Mouse (Mus musculus): ENCODE measurements around the gene Rassf5. TPM values are rescaled to one million over a fixed set of nuclear protein-coding genes. Genes with fewer than 3 reads are reported as not detected.

Rassf5 gene
- 1.1 and 2.1 TPM in 2 replicates for polyA plus RNA-seq (2016; fragmentation: Nextera tagmentation; extraction: Ambion mirVana)

DNA sequence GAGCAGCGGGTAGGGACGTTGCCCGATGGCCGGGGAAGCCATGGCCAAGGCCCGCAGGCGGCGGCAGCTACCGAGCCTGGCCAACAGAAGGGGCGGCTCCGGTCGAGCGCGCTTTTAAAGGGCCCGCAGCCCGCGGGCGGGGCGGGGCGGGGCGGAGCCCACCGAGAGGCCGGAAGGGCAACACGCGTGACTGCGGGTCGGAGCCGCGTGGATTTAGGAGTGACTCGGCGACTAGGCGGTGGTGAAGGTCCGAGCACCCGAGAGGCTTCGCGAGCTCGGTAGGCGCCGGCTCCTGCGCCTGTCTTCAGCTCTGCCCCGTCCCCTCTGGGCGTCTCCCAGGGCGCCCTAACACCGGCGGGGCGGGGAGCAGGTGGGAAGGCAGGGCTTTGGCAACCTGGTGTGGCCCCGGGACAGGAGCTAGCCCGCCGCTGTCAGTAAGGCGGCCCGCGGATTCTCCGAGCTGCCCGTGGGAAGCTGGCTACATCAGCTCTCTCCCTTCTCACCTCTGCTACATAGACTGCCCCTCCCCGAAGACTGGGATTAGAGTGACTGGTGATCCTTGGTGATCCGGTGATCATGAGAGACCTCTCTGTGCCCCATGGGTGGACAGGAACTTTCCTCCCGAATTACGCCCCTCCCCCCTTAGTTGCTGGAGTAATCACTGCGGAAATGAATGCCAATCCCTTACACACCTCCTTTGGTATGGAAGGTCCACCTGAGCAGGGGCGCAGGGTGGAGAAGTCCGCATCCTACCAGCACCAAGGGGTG is at the start of gene Rassf5:
Rassf5 (minus strand) TSS at position 170 of the 768 bp plus-strand sequence.
- Histone ChIP-seq H3K36me3 (no peaks in the 10 kb centered on the region), H3K9me3 (no peaks in the 10 kb centered on the region), H3K4me2 (replicated peaks) (peak within 1 kb of the TSS; percentile 97), H3K27me3 (peaks cover 75% of the 10 kb centered on the region), H3K4me1 (peaks cover 20% of the 10 kb centered on the region; the same call in 1 of the 2 replicates), H3K27ac (no peak within 1 kb of the TSS), H3K9ac (peak within 1 kb of the TSS; percentile 63), H3K4me3 (peak within 1 kb of the TSS; percentile 64)
- 0 out of 2 replicates have a peak, but pooled peaks have one; percentile 19 for ATAC-seq (ENCODE audit: insufficient number of reproducible peaks, insufficient read depth, low FRiP score, low TSS enrichment)
- under 1% methylated on average over 59 of the region's 60 CpGs for WGBS

DNA sequence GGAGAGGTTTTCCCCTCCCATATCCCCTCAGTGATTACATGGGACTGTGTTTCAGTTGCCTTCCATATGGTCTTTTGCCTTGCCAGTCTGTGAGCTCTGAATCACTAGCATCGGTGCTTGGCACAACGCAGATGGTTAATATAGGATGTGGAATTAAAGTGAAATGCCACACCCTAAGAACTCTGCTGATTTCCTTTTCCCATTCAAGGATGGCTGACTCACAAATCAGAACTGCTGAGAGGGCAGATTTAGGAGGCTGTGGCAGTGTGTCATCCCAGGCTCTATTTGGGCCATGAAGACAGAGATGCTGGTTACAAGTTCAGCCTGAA is 48.8 kb upstream of the Rassf5 start:
- Histone ChIP-seq H3K9me3 (no peaks in the 10 kb centered on the region), H3K4me1 (no peaks in the 10 kb centered on the region), H3K4me2 (replicated peaks) (no peak overlapping the region), H3K4me3 (no peak overlapping the region), H3K27me3 (no peaks in the 10 kb centered on the region), H3K27ac (no peak overlapping the region), H3K9ac (no peak overlapping the region), H3K36me3 (peaks cover 51% of the 10 kb centered on the region)
- ATAC-seq (ENCODE audit: insufficient number of reproducible peaks, insufficient read depth, low FRiP score, low TSS enrichment), result no peak
- WGBS, result 92% methylated on average over 2 of the region's 2 CpGs

DNA sequence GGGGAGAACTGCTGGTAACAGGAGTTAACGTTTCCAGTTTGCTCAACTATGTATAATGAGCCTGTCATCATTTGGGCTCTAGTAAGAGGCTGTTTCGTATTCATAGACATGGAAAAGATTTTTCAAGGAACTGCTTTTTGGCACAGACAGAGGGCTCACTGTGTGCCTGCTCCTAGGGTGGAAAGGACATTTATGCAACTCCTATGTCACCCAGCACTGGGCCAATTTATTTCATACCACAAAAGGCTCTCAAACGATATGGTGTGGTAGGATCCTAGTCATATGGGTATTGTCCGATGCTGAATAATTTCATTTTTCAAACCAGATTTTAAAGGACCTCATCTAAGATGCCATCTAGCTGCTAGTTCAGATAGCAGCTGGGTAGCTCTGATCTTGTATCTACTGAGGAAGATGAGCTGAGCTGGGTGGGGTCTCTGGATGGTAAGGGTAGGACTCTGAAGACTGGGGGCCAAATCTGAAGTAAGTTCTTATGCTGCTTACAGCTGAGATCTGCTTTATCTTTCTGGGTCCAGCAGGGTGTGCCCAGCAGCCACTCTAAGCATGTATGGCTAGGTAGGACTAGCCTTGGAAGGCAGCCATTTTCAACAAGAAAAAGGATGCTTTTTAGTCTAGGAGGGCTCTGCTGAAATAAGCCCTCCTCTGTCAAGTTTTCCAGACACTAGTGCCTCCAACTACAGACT is 48.3 kb upstream of the Rassf5 start:
- Histone ChIP-seq H3K4me1 (no peaks in the 10 kb centered on the region), H3K27me3 (no peaks in the 10 kb centered on the region), H3K4me2 (replicated peaks) (no peak overlapping the region), H3K36me3 (peaks cover 53% of the 10 kb centered on the region), H3K9ac (no peak overlapping the region), H3K9me3 (no peaks in the 10 kb centered on the region), H3K4me3 (no peak overlapping the region), H3K27ac (no peak overlapping the region)
- WGBS, result 83% methylated on average over 4 of the region's 4 CpGs
- ATAC-seq (ENCODE audit: insufficient number of reproducible peaks, insufficient read depth, low FRiP score, low TSS enrichment), result no peak

DNA sequence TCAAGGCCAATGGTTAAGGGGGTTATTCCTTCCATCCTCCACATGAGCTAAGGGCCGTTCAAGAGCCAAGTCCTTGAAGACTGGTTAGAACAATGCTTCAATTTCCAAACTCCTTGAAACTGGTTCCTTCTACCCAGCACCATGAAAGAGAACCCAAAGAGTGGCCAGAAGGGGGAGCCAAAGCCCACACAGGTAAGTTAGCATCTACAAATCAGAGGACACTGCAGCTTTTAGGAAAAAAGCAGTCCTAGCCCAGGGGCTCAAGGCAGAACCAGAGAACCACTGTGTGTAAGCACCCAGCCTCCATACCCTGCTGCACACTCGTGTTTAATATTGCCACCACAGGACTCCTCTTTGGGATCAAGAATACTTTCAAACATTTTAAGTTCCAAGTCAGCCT is 45.6 kb upstream of the Rassf5 start:
- 38% methylated on average over 2 of the region's 2 CpGs for WGBS

DNA sequence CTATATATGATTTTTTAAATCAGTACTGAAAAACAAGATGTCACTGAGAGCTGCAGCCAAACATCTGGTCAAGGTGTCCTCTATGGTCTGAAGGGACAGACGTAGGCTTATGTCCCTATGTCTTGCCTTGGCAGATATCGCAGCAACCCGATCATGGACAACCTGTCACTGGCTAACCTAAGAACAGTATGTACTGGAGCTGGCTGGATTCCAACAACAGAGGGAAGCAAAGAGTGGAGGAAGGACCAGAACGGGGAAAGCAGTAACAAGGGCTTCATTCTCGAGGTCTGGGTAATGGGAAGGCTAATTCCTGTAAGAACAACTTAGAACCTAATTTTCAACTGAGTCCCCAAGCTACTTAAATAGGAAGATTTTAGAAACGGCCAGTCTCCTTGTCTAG is 43.9 kb upstream of the Rassf5 start:
- Histone ChIP-seq H3K36me3 (peaks cover 27% of the 10 kb centered on the region), H3K9ac (no peak overlapping the region), H3K27ac (no peak overlapping the region), H3K27me3 (no peaks in the 10 kb centered on the region), H3K4me2 (replicated peaks) (no peak overlapping the region), H3K9me3 (no peaks in the 10 kb centered on the region), H3K4me1 (no peaks in the 10 kb centered on the region), H3K4me3 (no peak overlapping the region)
- 85% methylated on average over 6 of the region's 6 CpGs for WGBS
- no peak for ATAC-seq (ENCODE audit: insufficient number of reproducible peaks, insufficient read depth, low FRiP score, low TSS enrichment)

More for the DNA sequence above, 45.6 kb upstream of the Rassf5 start:
- H3K4me2 ChIP-seq (replicated peaks), result no peak overlapping the region
- H3K4me1 ChIP-seq, result no peaks in the 10 kb centered on the region
- H3K27me3 ChIP-seq, result no peaks in the 10 kb centered on the region
- peaks cover 36% of the 10 kb centered on the region for H3K36me3 ChIP-seq
- no peak overlapping the region for H3K4me3 ChIP-seq
- no peak overlapping the region for H3K9ac ChIP-seq
- ATAC-seq (ENCODE audit: insufficient number of reproducible peaks, insufficient read depth, low FRiP score, low TSS enrichment), result no peak
- no peak overlapping the region for H3K27ac ChIP-seq
- H3K9me3 ChIP-seq, result no peaks in the 10 kb centered on the region

DNA sequence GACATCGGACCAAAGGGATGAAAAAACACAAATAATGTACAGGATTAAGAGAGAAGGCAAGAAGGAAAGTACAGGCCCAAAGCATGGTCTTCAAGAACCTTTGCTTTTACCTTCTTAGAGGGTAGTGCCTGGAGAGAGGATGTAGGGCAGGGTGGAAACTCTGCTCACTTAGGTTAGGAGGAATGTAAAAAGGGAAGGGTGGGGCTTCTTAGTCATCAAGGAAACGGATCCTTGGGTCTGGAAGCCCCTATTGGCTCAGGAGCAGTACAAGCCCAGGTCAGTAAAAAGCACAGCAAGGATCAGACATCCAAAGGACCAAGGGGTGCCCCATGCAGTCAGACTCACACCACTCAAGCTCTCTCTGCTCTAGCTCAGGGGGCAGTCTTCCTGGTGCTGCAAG is 42.2 kb upstream of the Rassf5 start:
- no peaks in the 10 kb centered on the region for H3K27me3 ChIP-seq
- H3K9me3 ChIP-seq, result no peaks in the 10 kb centered on the region
- H3K4me2 ChIP-seq (replicated peaks), result no peak overlapping the region
- H3K27ac ChIP-seq, result no peak overlapping the region
- no peaks in the 10 kb centered on the region for H3K4me1 ChIP-seq
- H3K9ac ChIP-seq, result no peak overlapping the region
- no peak overlapping the region for H3K4me3 ChIP-seq
- no peak for ATAC-seq (ENCODE audit: insufficient number of reproducible peaks, insufficient read depth, low FRiP score, low TSS enrichment)
- peaks cover 22% of the 10 kb centered on the region for H3K36me3 ChIP-seq
- 74% methylated on average over 2 of the region's 2 CpGs for WGBS

DNA sequence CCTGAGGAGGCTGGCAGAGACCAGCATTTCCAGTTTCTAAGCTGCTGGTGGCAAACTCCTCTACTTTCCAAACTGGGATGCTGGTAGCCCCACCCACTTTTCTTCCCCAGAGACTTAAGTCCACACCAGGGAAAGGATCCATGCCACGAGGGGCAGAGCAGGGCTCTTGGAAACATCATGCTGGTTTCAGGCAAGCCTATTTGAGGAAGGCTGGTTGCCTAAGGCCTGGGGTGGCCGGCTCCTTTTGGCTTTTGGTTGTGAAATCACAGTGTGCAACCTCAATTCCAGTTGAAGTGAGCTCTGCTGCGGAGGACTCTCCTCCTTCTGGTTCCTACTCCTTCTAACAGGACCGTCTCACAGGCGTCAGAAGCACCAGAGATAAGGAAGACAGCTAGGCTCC is 41.7 kb upstream of the Rassf5 start:
- ATAC-seq (ENCODE audit: insufficient number of reproducible peaks, insufficient read depth, low FRiP score, low TSS enrichment), result no peak
- no peak overlapping the region for H3K27ac ChIP-seq
- H3K4me3 ChIP-seq, result no peak overlapping the region
- H3K9ac ChIP-seq, result no peak overlapping the region
- H3K4me1 ChIP-seq, result no peaks in the 10 kb centered on the region
- WGBS, result 81% methylated on average over 5 of the region's 5 CpGs
- no peak overlapping the region for H3K4me2 ChIP-seq (replicated peaks)
- H3K36me3 ChIP-seq, result peaks cover 18% of the 10 kb centered on the region
- H3K9me3 ChIP-seq, result no peaks in the 10 kb centered on the region
- H3K27me3 ChIP-seq, result no peaks in the 10 kb centered on the region

DNA sequence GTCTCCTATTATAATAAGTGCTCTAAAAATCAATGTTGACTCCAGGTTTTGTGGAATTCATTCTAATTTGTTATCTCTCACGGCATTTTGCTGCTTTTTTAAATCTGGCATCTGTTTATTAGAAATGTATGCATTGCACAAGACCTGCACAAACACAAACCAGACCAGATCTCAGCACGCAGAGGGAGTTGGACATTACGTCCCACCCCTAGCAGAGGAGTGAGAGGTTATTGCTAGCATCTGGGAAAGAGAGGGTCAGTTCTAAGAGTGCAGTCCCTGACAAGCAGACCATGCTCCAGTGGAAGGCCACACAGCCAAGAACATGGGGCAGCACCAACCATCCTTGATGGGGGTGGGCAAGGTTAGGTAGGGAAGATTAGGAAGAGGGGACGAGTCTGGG is 39.6 kb upstream of the Rassf5 start:
- H3K27ac ChIP-seq, result no peak overlapping the region
- H3K4me2 ChIP-seq (replicated peaks), result no peak overlapping the region
- no peaks in the 10 kb centered on the region for H3K9me3 ChIP-seq
- no peak for ATAC-seq (ENCODE audit: insufficient number of reproducible peaks, insufficient read depth, low FRiP score, low TSS enrichment)
- no peak overlapping the region for H3K9ac ChIP-seq
- H3K4me3 ChIP-seq, result no peak overlapping the region
- H3K4me1 ChIP-seq, result 0 out of 2 replicates have a peak, but pooled peaks cover 1% of the 10 kb centered on the region
- H3K27me3 ChIP-seq, result no peaks in the 10 kb centered on the region
- WGBS, result 76% methylated on average over 4 of the region's 4 CpGs
- peaks cover 12% of the 10 kb centered on the region for H3K36me3 ChIP-seq

DNA sequence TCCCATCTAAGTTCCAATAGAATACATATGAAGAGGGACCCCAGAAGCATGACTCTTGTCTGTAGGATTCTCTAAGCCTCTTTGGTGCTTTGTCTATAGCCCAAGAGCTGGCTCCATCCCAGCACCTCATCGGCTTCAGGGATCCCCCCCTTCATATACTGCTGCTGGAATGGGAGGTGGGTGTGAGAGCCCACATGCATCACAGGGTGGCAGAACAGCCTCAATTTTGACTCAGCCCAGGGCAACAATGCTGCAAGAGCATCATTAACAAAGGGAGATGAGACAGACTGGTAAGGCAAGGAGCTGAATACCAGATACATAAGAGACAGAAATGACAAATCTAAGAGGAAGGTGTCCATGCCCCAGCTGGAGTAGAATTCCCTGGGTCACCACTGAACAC is 39.1 kb upstream of the Rassf5 start:
- Histone ChIP-seq H3K4me2 (replicated peaks) (no peak overlapping the region), H3K4me1 (peaks cover 6% of the 10 kb centered on the region; the same call in 1 of the 2 replicates), H3K27ac (no peak overlapping the region), H3K4me3 (no peak overlapping the region), H3K36me3 (peaks cover 7% of the 10 kb centered on the region), H3K9me3 (no peaks in the 10 kb centered on the region), H3K9ac (no peak overlapping the region), H3K27me3 (no peaks in the 10 kb centered on the region)
- WGBS, result 97% methylated on average over 1 of the region's 1 CpGs
- no peak for ATAC-seq (ENCODE audit: insufficient number of reproducible peaks, insufficient read depth, low FRiP score, low TSS enrichment)

DNA sequence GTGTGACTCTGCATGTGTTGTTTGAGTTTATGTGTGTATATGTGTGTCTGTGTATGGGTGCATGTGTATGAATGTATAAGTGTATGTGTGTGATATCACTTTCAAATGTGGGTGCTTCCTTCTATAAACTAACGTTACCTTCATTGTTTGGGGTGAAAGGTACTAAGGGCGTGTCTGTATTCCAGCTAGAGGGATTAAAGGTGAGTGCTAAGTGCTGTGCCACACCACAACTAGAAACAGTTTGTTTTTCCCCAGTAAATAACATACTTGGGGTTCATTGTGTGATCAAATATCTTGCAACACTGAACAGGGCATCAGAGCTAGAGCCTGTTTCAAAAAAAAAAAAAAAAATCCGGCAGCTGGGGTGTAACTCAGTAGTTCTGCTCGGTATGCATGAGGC is 36.7 kb upstream of the Rassf5 start:
- ATAC-seq (ENCODE audit: insufficient number of reproducible peaks, insufficient read depth, low FRiP score, low TSS enrichment), result no peak

DNA sequence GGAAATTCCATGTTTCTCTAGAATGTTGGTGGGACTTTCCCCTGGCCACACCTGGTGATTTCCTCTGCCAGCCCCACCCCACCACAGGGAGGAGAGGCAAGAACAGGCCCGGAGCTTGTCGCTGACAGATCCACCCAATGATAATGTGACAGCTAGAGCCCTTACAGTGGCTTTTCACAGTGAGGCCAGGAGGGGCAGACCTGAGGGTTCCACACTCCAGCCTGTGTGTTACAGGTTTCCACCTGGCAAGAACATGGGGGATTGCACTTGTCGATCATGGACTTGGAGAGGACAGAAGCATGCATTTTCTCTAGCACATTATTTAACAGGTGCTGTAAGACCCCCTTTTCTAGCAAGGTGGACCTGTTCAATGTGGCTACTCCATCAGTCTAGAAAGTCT is 35.2 kb upstream of the Rassf5 start:
- 57% methylated on average over 3 of the region's 3 CpGs for WGBS
- Histone ChIP-seq H3K9me3 (no peaks in the 10 kb centered on the region), H3K9ac (no peak overlapping the region), H3K27me3 (no peaks in the 10 kb centered on the region), H3K4me1 (peaks cover 13% of the 10 kb centered on the region; the same call in 1 of the 2 replicates), H3K4me2 (replicated peaks) (no peak overlapping the region), H3K4me3 (no peak overlapping the region), H3K36me3 (no peaks in the 10 kb centered on the region), H3K27ac (no peak overlapping the region)
- no peak for ATAC-seq (ENCODE audit: insufficient number of reproducible peaks, insufficient read depth, low FRiP score, low TSS enrichment)

More for the DNA sequence above, 36.7 kb upstream of the Rassf5 start:
- H3K36me3 ChIP-seq, result no peaks in the 10 kb centered on the region
- H3K4me3 ChIP-seq, result no peak overlapping the region
- H3K9ac ChIP-seq, result no peak overlapping the region
- peaks cover 13% of the 10 kb centered on the region; the same call in 1 of the 2 replicates for H3K4me1 ChIP-seq
- WGBS, result 52% methylated on average over 4 of the region's 4 CpGs
- H3K27ac ChIP-seq, result no peak overlapping the region
- H3K4me2 ChIP-seq (replicated peaks), result no peak overlapping the region
- no peaks in the 10 kb centered on the region for H3K27me3 ChIP-seq
- H3K9me3 ChIP-seq, result no peaks in the 10 kb centered on the region

DNA sequence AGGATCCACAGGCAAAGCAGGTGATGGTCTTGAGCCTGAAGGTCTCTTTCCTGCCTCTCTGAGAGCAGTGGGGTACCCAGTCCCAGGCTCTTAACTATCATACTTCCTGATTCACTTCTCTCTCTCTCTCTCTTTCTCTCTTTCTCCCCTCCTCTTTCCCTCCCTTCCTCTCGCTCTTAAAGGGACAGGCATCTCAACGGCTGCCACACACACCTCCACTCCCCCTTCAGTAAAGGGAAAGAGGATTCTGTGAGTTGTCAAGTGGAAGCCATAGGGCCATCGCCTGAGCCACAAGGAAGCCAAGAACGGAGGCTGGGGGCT is 34.4 kb upstream of the Rassf5 start, which contains the start of gene Ikbke:
Ikbke (minus strand) TSS at position 151 of the 321 bp plus-strand sequence.
- no peak for ATAC-seq (ENCODE audit: insufficient number of reproducible peaks, insufficient read depth, low FRiP score, low TSS enrichment)
- WGBS, result 32% methylated on average over 4 of the region's 4 CpGs
- Histone ChIP-seq H3K9ac (0 out of 2 replicates have a peak within 1 kb of the TSS, but pooled peaks have one; percentile 19), H3K36me3 (no peaks in the 10 kb centered on the region), H3K9me3 (no peaks in the 10 kb centered on the region), H3K27me3 (no peaks in the 10 kb centered on the region), H3K4me1 (peaks cover 13% of the 10 kb centered on the region; the same call in 1 of the 2 replicates), H3K4me3 (peak within 1 kb of the TSS; percentile 35), H3K27ac (0 out of 2 replicates have a peak within 1 kb of the TSS, but pooled peaks have one; percentile 36), H3K4me2 (replicated peaks) (peak within 1 kb of the TSS; percentile 52)

All from embryonic facial prominence, embryonic 12.5 days (tissue).